Mouse (Mus musculus) monocyte, adult 2 months (primary cell): ENCODE results near the gene Smyd3.

Experiments
- DNase-seq, 2 experiments: peaks; one replicate each; pipeline ENCODE4 v3.0.0; 2022; ENCODE audit warnings: low spot score in 2 of 2, low read depth in 1 of 2

Gene Smyd3

GRCm38 (mm10) chr1:179385691-179386090 is 132.2 kb downstream of the Smyd3 start:
- no peak for DNase-seq

- no peak for DNase-seq
These were observed 133.5 kb downstream of the Smyd3 start for GRCm38 (mm10) chr1:179384296-179384695.

- no peak for DNase-seq
These were observed 139.7 kb downstream of the Smyd3 start for GRCm38 (mm10) chr1:179378102-179378501.

- DNase-seq: no peak
These were observed 142.9 kb downstream of the Smyd3 start for GRCm38 (mm10) chr1:179374987-179375386.

GRCm38 (mm10) chr1:179373911-179374310 is 143.9 kb downstream of the Smyd3 start:
- no peak for DNase-seq

GRCm38 (mm10) chr1:179371191-179371590 is 146.7 kb downstream of the Smyd3 start:
- no peak for DNase-seq

GRCm38 (mm10) chr1:179368426-179369010 is 149.3 kb downstream of the Smyd3 start:
- DNase-seq: no peak

- DNase-seq: no peak
These were observed 156.1 kb downstream of the Smyd3 start for GRCm38 (mm10) chr1:179361481-179362466.

- DNase-seq: no peak
These were observed 160.7 kb downstream of the Smyd3 start for GRCm38 (mm10) chr1:179357111-179357510.

GRCm38 (mm10) chr1:179354250-179354649 is 163.6 kb downstream of the Smyd3 start:
- no peak for DNase-seq

- DNase-seq: no peak
These were observed 172.4 kb downstream of the Smyd3 start for GRCm38 (mm10) chr1:179345318-179345925.

- no peak for DNase-seq
These were observed 174.4 kb downstream of the Smyd3 start for GRCm38 (mm10) chr1:179343426-179343825.

- DNase-seq: no peak
These were observed 176.3 kb downstream of the Smyd3 start for GRCm38 (mm10) chr1:179341589-179341988.

GRCm38 (mm10) chr1:179339066-179339465 is 178.8 kb downstream of the Smyd3 start:
- no peak for DNase-seq

- no peak for DNase-seq
These were observed 180.3 kb downstream of the Smyd3 start for GRCm38 (mm10) chr1:179337529-179337928.

- no peak for DNase-seq
These were observed 190.9 kb downstream of the Smyd3 start for GRCm38 (mm10) chr1:179326965-179327308.

- DNase-seq: no peak
These were observed 191.4 kb downstream of the Smyd3 start for GRCm38 (mm10) chr1:179326262-179326964.

GRCm38 (mm10) chr1:179324271-179324670 is 193.6 kb downstream of the Smyd3 start:
- no peak for DNase-seq

GRCm38 (mm10) chr1:179313618-179314017 is 204.2 kb downstream of the Smyd3 start:
- no peak for DNase-seq

GRCm38 (mm10) chr1:179309487-179309886 is 208.4 kb downstream of the Smyd3 start:
- DNase-seq: no peak

- no peak for DNase-seq
These were observed 215.2 kb downstream of the Smyd3 start for GRCm38 (mm10) chr1:179302446-179303230.
